7 mouse cellular contexts compared by ENCODE assay signal in genomic region chr17:73108170-73108887, GRCm38 (mm10). TPM values are rescaled to one million over a fixed set of nuclear protein-coding genes. Genes with fewer than 3 reads are reported as not detected.
DNase-seq lines count a peak whose midpoint lies in the region; ATAC-seq and TF ChIP-seq lines count a peak whose summit lies in the region.

No protein-coding gene starts in this region.

- H3K4me1 ChIP-seq in spleen, adult 2 months (ENCODE audit: control insufficient read depth, insufficient read depth, insufficient read length), result no peaks in the 10 kb centered on the region
- peaks cover 18% of the 10 kb centered on the region for H3K4me1 ChIP-seq in heart, postnatal 0 days (ENCODE audit: control insufficient read depth, insufficient read depth)
- peaks cover 9% of the 10 kb centered on the region for H3K4me1 ChIP-seq in midbrain, embryonic 16.5 days (ENCODE audit: control insufficient read depth, insufficient read depth, low read length)

- H3K9me3 ChIP-seq in heart, postnatal 0 days (replicated peaks; ENCODE audit: control insufficient read depth, low read length), result no peaks in the 10 kb centered on the region
- no peaks in the 10 kb centered on the region for H3K9me3 ChIP-seq in midbrain, embryonic 16.5 days (replicated peaks; ENCODE audit: control insufficient read depth, low read length, poor library complexity, severe bottlenecking)

- TF ChIP-seq POLR2A in spleen, adult 2 months (IDR thresholded peaks at IDR 0.05; ENCODE audit: low read depth, low read length), result no peak

- peak in 1 of 2 experiments; percentile 8 for DNase-seq in spleen, adult 2 months (ENCODE audit: low read depth in 1 of 2, low spot score in 2 of 2)
- no peak for DNase-seq in spleen, adult 18-20 months
- peak; percentile 14 to 45 for DNase-seq in cerebellum, postnatal 14 days
- DNase-seq in heart, postnatal 0 days (ENCODE audit: low spot score), result no peak
- DNase-seq in kidney, postnatal 25 days, result peak; percentile 10 to 64
- DNase-seq in embryo, embryonic 10.5 days (ENCODE audit: low spot score), result no peak

- peak overlapping the region; percentile 91 for H3K9ac ChIP-seq in heart, postnatal 0 days (replicated peaks; ENCODE audit: low read depth, low read length)
- peak overlapping the region; percentile 94 for H3K9ac ChIP-seq in midbrain, embryonic 16.5 days (ENCODE audit: low read depth, low read length)

- H3K27ac ChIP-seq in spleen, adult 2 months (ENCODE audit: insufficient read depth, low read length), result peak overlapping the region; percentile 71
- H3K27ac ChIP-seq in heart, postnatal 0 days (ENCODE audit: low read depth), result peak overlapping the region; percentile 88
- H3K27ac ChIP-seq in midbrain, embryonic 16.5 days (ENCODE audit: low read length), result peak overlapping the region; percentile 77

- 6% methylated on average over 35 of the region's 35 CpGs for WGBS in spleen, adult 2 months
- WGBS in heart, postnatal 0 days, result 3% methylated on average over 35 of the region's 35 CpGs
- WGBS in midbrain, embryonic 16.5 days, result 6% methylated on average over 35 of the region's 35 CpGs

- TF ChIP-seq CTCF in spleen, adult 2 months (IDR thresholded peaks at IDR 0.05; ENCODE audit: extremely low read depth, insufficient read depth, insufficient read length, insufficient replicate concordance), result no peak
- no peak for TF ChIP-seq CTCF in heart, postnatal 0 days (IDR thresholded peaks at IDR 0.05; ENCODE audit: low read depth)

- H3K36me3 ChIP-seq in spleen, adult 2 months (ENCODE audit: control insufficient read depth, insufficient read depth, low read length), result no peaks in the 10 kb centered on the region
- no peaks in the 10 kb centered on the region for H3K36me3 ChIP-seq in heart, postnatal 0 days (replicated peaks; ENCODE audit: control insufficient read depth, insufficient read depth, low read length)
- no peaks in the 10 kb centered on the region for H3K36me3 ChIP-seq in midbrain, embryonic 16.5 days (ENCODE audit: control insufficient read depth, insufficient read depth, low read length)

- peak overlapping the region; percentile 83 for H3K4me3 ChIP-seq in spleen, adult 2 months (ENCODE audit: extremely low read depth, insufficient read depth, insufficient read length)
- peak overlapping the region; percentile 92 for H3K4me3 ChIP-seq in heart, postnatal 0 days (ENCODE audit: low read depth, low read length)
- peak overlapping the region; percentile 91 for H3K4me3 ChIP-seq in midbrain, embryonic 16.5 days (ENCODE audit: low read depth, low read length)

- ATAC-seq in heart, postnatal 0 days (ENCODE audit: insufficient read depth, low read depth), result peak; percentile 24
- ATAC-seq in midbrain, embryonic 16.5 days, result peak; percentile 72

- TF ChIP-seq EP300 in heart, postnatal 0 days (IDR thresholded peaks at IDR 0.05; ENCODE audit: low read depth), result no peak

- H3K27me3 ChIP-seq in spleen, adult 2 months (ENCODE audit: control insufficient read depth, insufficient read depth, low read length), result no peaks in the 10 kb centered on the region
- no peaks in the 10 kb centered on the region for H3K27me3 ChIP-seq in heart, postnatal 0 days (ENCODE audit: control insufficient read depth, insufficient read depth, low read length)
- H3K27me3 ChIP-seq in midbrain, embryonic 16.5 days (ENCODE audit: control insufficient read depth, insufficient read depth, low read depth, low read length), result no peaks in the 10 kb centered on the region

- peak overlapping the region; percentile 99 for H3K4me2 ChIP-seq in heart, postnatal 0 days (ENCODE audit: low read depth, low read length)
- H3K4me2 ChIP-seq in midbrain, embryonic 16.5 days (ENCODE audit: low read length), result peak overlapping the region; percentile 92

RNA-seq across cellular contexts. Expression of gene Lclat1, which starts 0.5 kb away (rescaled TPM):
- polyA plus RNA-seq in spleen, adult 2 months (2012; rRNA removed), result 3.0 and 6.8 TPM in 2 replicates
- 218 and 225 TPM in 2 replicates for total RNA-seq in heart, postnatal 0 days (2014; rRNA removed; ENCODE audit: low replicate concordance)
- 31.5 and 32.8 TPM in 2 replicates for polyA plus RNA-seq in heart, postnatal 0 days (2015; fragmentation: Nextera tagmentation; extraction: Ambion mirVana)
- 12.3 and 14.5 TPM in 2 replicates for polyA plus RNA-seq in midbrain, embryonic 16.5 days (2015; fragmentation: Nextera tagmentation; extraction: Ambion mirVana)

Comparison
In these comparisons a context has a peak if more than half of its experiments do, and no peak if none do; other contexts are left out.
1. DNase-seq: peak in cerebellum, postnatal 14 days (2 of 2) and kidney, postnatal 25 days (2 of 2); none in spleen, adult 18-20 months (0 of 2), heart, postnatal 0 days (single experiment) and embryo, embryonic 10.5 days (single experiment).
2. Peak in every context shown above with its lines, with median percentiles within 50 percentile points of each other: H3K27ac ChIP-seq and H3K4me3 ChIP-seq.